Mouse (Mus musculus): ENCODE measurements around the gene Ddx17. TPM values are rescaled to one million over a fixed set of nuclear protein-coding genes. Genes with fewer than 3 reads are reported as not detected.

Ddx17 gene
- polyA plus RNA-seq, 1 experiment = 332 TPM

DNA sequence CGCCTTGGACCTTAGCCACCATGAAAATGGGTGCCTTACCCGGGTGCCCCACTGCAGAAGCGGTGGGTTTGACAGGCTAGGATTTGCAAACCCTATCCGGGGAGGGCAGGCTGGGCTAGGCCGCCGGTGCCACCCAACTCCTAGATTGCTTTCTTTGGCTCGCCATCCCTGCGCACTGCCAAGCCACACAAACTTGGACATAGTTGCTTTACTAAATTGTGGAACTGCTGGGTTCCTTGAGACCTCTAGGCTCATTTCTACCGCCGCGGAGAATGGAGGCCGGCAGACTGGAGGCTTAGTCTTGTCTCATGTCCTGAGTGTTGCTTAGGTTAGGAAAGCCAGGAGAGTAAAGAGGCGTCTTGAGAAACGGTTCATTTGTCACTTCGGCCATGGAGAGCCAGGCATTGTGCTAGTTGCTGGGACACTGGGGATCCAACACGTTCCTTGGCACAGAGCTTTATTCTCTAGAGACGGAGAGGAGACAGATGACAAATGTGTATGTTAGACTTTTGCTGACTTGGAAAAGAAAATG, 814 bp upstream of the Ddx17 start:
- Histone ChIP-seq H3K27ac (ENCODE audit: insufficient read depth, low read length) (peak overlapping the region; percentile 89), H3K4me1 (ENCODE audit: control insufficient read depth, insufficient read depth, low read length) (no peaks in the 10 kb centered on the region), H3K4me3 (ENCODE audit: insufficient read depth, low read length) (no peak overlapping the region)
- TF ChIP-seq POLR2A (IDR thresholded peaks at IDR 0.05; ENCODE audit: low read depth, low read length) = 0 out of 2 replicates have a peak, but pooled peaks have one; percentile 14
- TF ChIP-seq CTCF (IDR thresholded peaks at IDR 0.05; ENCODE audit: borderline replicate concordance, insufficient read depth, low read length) = no peak

DNA sequence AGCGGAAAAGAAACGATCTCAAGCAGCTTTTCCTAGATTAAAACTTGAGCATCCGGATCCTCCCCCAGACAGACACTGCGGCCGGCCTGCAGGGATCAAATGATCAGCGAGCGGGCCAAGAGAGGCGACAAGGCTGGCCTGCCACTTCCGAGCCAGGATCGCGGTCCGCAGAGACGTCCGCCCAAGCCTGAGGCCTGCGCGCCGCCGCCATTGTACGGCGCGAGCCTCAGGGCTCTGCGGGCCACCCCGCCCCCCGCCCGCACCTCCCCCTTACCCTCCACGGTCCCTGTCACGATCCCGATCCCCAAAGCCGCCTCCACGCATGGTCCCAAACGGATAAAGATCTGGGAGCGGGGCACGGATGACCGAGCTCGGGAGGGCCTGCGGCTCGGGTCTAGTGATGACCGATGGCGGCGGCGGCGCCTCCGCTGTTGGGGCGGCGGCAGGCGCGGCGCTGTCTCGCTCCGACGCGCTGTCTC, 581 bp downstream of the Ddx17 start:
- Histone ChIP-seq H3K4me3 (ENCODE audit: insufficient read depth, low read length) (peak overlapping the region; percentile 95), H3K27ac (ENCODE audit: insufficient read depth, low read length) (peak overlapping the region; percentile 92), H3K4me1 (ENCODE audit: control insufficient read depth, insufficient read depth, low read length) (no peaks in the 10 kb centered on the region)
- TF ChIP-seq POLR2A (IDR thresholded peaks at IDR 0.05; ENCODE audit: low read depth, low read length) (peak; percentile 42; the same call in 1 of the 2 replicates), CTCF (IDR thresholded peaks at IDR 0.05; ENCODE audit: borderline replicate concordance, insufficient read depth, low read length) (no peak)

DNA sequence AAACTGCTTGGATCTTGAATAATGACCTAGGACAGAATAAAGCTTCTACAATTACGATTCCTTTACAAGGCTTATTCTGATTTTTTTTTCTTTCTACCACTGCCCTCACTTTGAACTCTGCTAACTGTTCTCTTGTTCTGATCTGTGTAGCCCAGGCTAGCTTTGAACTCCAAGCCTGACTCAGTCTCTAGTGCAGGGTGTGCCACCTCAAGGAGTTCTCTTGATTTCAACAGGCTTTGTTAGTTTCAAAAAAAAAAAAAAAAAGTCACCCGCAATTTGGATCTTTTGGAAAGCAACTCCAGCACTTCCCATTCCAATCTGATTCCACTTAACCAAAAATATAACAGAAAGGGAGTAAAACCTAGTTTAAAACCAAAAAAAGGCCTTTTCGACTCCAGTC, 1.0 kb downstream of the Ddx17 start:
- no peaks in the 10 kb centered on the region for H3K4me1 ChIP-seq (ENCODE audit: control insufficient read depth, insufficient read depth, low read length)
- H3K4me3 ChIP-seq (ENCODE audit: insufficient read depth, low read length) = peak overlapping the region; percentile 95
- peak overlapping the region; percentile 92 for H3K27ac ChIP-seq (ENCODE audit: insufficient read depth, low read length)
- no peak for TF ChIP-seq CTCF (IDR thresholded peaks at IDR 0.05; ENCODE audit: borderline replicate concordance, insufficient read depth, low read length)
- no peak for TF ChIP-seq POLR2A (IDR thresholded peaks at IDR 0.05; ENCODE audit: low read depth, low read length)

DNA sequence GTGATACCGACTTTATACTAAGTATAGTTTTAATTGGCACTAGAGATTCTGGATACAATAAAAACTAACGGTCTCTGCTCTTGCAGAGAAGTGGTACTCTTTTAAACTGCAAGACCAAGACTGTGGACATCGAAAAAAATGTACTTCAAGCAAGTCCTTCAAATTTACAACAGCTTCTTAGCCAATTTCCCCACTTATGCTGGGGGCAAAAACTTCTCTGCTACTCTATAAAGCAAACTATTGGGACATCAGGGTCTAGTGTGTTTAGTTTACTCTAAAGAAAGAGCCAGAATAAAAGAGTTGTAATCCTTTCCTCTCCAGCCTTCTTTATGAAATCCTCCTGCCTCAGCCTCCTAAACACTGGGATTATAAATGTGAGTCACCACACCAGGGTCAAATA, 2.6 kb downstream of the Ddx17 start:
- TF ChIP-seq CTCF (IDR thresholded peaks at IDR 0.05; ENCODE audit: borderline replicate concordance, insufficient read depth, low read length) = no peak
- no peak for TF ChIP-seq POLR2A (IDR thresholded peaks at IDR 0.05; ENCODE audit: low read depth, low read length)
- H3K27ac ChIP-seq (ENCODE audit: insufficient read depth, low read length) = no peak overlapping the region
- H3K4me1 ChIP-seq (ENCODE audit: control insufficient read depth, insufficient read depth, low read length) = no peaks in the 10 kb centered on the region
- H3K4me3 ChIP-seq (ENCODE audit: insufficient read depth, low read length) = peak overlapping the region; percentile 17

DNA sequence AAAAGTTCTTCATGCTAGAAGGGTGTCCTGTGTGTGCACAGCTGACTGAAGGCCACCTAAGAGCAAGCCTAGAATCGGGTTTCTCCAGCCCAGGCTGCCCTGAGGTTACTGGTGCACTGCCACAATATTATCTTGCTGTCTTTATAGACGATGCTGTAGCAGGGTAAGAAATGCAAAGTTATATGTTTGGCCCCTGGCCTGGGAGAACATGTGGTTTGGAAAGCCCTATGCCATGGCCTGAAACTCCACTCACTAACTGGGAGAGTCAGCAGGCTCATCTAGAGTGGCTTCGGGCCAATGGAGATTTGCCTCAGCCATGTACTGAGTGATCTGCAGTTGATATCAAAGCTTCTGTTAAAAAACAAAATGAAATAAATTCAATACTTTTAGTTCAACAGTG, 12.7 kb downstream of the Ddx17 start:
- TF ChIP-seq POLR2A (IDR thresholded peaks at IDR 0.05; ENCODE audit: low read depth, low read length) (no peak), CTCF (IDR thresholded peaks at IDR 0.05; ENCODE audit: borderline replicate concordance, insufficient read depth, low read length) (no peak)
- Histone ChIP-seq H3K4me1 (ENCODE audit: control insufficient read depth, insufficient read depth, low read length) (no peaks in the 10 kb centered on the region; the same call in none of the 2 replicates), H3K27ac (ENCODE audit: insufficient read depth, low read length) (no peak overlapping the region), H3K4me3 (ENCODE audit: insufficient read depth, low read length) (no peak overlapping the region)

DNA sequence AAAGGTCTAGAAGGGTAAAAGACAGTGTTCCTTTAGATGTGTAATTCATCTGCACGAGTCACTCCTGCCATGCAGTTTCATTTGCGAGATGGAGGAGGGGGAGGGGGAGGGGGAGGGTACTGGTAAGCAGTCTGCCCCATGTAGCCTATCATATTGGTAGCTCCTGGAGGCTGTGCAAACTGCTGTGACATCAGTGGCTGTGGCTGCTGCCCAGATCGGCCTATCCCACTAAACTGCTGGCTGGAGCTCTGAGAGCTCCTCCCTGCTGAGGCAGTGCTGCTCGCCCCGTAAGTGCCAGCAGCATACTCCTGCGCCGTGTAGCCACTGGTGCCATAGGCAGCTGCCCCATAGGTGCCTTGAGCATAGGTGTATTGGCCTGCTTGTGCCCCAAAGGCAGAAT, 16.6 kb downstream of the Ddx17 start:
- TF ChIP-seq CTCF (IDR thresholded peaks at IDR 0.05; ENCODE audit: borderline replicate concordance, insufficient read depth, low read length) (no peak), POLR2A (IDR thresholded peaks at IDR 0.05; ENCODE audit: low read depth, low read length) (no peak)
- Histone ChIP-seq H3K4me3 (ENCODE audit: insufficient read depth, low read length) (no peak overlapping the region), H3K27ac (ENCODE audit: insufficient read depth, low read length) (no peak overlapping the region), H3K4me1 (ENCODE audit: control insufficient read depth, insufficient read depth, low read length) (no peaks in the 10 kb centered on the region; the same call in none of the 2 replicates)

DNA sequence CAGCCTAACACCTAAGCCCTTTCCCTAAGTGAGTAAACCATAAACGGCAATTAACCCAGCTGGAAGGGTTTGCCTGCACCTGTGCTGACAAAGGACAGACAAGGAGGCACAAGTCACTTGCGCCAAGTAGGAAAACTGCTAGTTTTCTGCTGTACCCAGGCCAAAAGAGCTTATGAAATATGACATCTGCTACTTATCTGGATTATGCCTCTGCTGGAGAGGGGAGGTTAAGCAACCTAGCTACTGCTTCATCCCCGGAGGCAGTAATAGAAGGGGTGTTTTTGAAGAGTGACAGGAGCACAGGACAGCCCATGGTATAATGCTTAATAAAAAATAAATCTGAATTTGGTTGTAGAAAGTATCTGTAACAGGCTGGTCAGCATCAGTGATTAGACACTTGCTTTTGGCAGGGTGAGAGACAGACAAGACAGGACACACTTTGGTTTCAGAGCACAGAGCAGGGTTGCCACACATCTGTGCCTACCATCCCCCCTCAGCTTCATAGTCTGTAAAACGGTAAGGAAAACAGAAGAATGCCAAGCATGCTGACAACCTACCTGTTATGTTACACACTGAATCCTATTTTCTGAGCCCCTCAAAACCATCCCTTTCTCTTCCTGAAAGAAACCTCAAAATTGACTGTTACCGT, 18.4 kb downstream of the Ddx17 start:
- TF ChIP-seq CTCF (IDR thresholded peaks at IDR 0.05; ENCODE audit: borderline replicate concordance, insufficient read depth, low read length) (no peak), POLR2A (IDR thresholded peaks at IDR 0.05; ENCODE audit: low read depth, low read length) (no peak; the same call in 1 of the 2 replicates)
- H3K4me1 ChIP-seq (ENCODE audit: control insufficient read depth, insufficient read depth, low read length) = no peaks in the 10 kb centered on the region; the same call in none of the 2 replicates
- H3K4me3 ChIP-seq (ENCODE audit: insufficient read depth, low read length) = no peak overlapping the region
- H3K27ac ChIP-seq (ENCODE audit: insufficient read depth, low read length) = no peak overlapping the region

DNA sequence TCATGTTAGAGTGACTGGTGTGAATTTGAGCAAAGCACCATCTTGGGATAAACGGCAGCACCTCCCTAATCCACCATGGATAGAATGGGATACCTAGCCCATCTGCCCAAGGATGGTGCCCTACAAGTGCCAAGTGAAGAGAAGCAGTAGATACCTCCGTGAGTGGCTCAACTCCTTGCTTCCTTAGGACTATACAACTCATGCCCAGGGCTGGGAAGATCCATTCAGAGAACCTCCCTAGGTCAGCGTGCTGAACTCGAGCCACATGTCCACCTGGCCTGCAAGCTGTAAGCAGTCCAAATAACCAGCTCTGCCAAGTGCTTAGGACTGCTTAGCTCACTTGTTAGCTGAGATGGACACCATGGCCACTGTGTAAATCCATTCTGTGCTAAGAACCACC, 19.3 kb downstream of the Ddx17 start:
- TF ChIP-seq POLR2A (IDR thresholded peaks at IDR 0.05; ENCODE audit: low read depth, low read length) (peak; percentile 46; the same call in 1 of the 2 replicates), CTCF (IDR thresholded peaks at IDR 0.05; ENCODE audit: borderline replicate concordance, insufficient read depth, low read length) (no peak)
- H3K4me3 ChIP-seq (ENCODE audit: insufficient read depth, low read length) = no peak overlapping the region
- H3K27ac ChIP-seq (ENCODE audit: insufficient read depth, low read length) = no peak overlapping the region
- H3K4me1 ChIP-seq (ENCODE audit: control insufficient read depth, insufficient read depth, low read length) = no peaks in the 10 kb centered on the region; the same call in none of the 2 replicates

DNA sequence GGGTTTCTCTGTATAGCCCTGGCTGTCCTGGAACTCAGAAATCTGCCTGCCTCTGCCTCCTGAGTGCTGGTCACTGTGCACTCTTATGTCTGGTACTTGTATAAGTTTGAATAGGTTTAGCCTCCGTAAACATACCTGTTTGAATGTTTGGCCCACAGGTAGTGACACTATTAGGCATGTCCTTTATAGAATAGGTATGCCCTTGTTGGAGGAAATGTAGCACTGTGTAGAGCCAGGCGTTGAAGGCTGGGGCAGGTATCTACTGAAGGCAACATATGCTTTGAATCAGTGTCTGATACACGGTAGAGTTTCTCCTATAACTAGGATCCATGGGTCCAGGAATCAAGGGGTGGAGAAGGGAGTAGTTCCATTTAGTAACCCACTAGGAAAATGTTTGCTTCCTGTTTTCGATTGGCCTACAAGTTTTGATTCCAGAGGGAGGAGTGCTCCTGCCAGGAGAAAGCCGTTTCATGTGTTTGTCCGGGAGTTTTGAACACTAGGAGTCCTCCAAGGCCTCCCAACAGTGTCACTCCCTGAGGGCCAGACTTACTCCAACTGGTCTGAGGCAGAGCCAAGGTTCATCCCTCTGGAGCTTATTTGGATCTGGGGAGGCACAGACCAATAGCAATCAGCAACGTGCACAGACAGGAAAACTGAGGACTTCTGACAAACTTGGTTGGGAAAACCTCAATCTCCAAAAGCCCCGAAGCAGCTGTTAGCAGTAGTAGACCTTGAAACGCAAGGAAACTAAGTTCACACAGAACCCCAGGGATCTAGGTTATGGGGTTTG, 20.4 kb downstream of the Ddx17 start:
- Histone ChIP-seq H3K4me1 (ENCODE audit: control insufficient read depth, insufficient read depth, low read length) (no peaks in the 10 kb centered on the region; the same call in none of the 2 replicates), H3K4me3 (ENCODE audit: insufficient read depth, low read length) (no peak overlapping the region), H3K27ac (ENCODE audit: insufficient read depth, low read length) (no peak overlapping the region)
- TF ChIP-seq CTCF (IDR thresholded peaks at IDR 0.05; ENCODE audit: borderline replicate concordance, insufficient read depth, low read length) = no peak
- TF ChIP-seq POLR2A (IDR thresholded peaks at IDR 0.05; ENCODE audit: low read depth, low read length) = no peak
